19 mouse cellular contexts compared by ENCODE assay signal in genomic region chr5:65428321-65428720, GRCm38 (mm10). TPM values are rescaled to one million over a fixed set of nuclear protein-coding genes. Genes with fewer than 3 reads are reported as not detected.
DNase-seq lines count a peak whose midpoint lies in the region; ATAC-seq and TF ChIP-seq lines count a peak whose summit lies in the region.
"Had no signal": no experiment of that assay in that cellular context is flagged by ENCODE, and none has a peak within 500 bp of the region (broad histone marks: within the 10 kb centered on the region; RNA-seq: fewer than 3 reads in every experiment).

No protein-coding gene starts in this region.

- H3K27me3 ChIP-seq in kidney, postnatal 0 days (ENCODE audit: insufficient read depth, low read length) = no peaks in the 10 kb centered on the region
- H3K27me3 ChIP-seq in intestine, embryonic 16.5 days (replicated peaks; ENCODE audit: control insufficient read depth, insufficient read depth, low read length) = no peaks in the 10 kb centered on the region
- H3K27me3 ChIP-seq in small intestine, adult 2 months (ENCODE audit: control insufficient read depth, insufficient read depth, low read length) = no peaks in the 10 kb centered on the region
- H3K27me3 ChIP-seq: CH12.LX; embryonic facial prominence, embryonic 13.5 days; midbrain, embryonic 15.5 days; neural tube, embryonic 12.5 days had no signal

- ATAC-seq in kidney, postnatal 0 days (replicated peaks; ENCODE audit: low FRiP score, low read depth) = peak; percentile 34; the same call in 1 of the 2 replicates
- ATAC-seq in intestine, embryonic 16.5 days = peak; percentile 12; the same call in 1 of the 2 replicates
- ATAC-seq: forebrain, embryonic 14.5 days; midbrain, embryonic 15.5 days had no signal

- no peak overlapping the region for H3K9ac ChIP-seq in kidney, postnatal 0 days (ENCODE audit: low read depth, low read length)
- H3K9ac ChIP-seq in intestine, embryonic 16.5 days (ENCODE audit: low read depth, low read length) = no peak overlapping the region
- H3K9ac ChIP-seq: embryonic facial prominence, embryonic 13.5 days; midbrain, embryonic 15.5 days; neural tube, embryonic 12.5 days had no signal

- WGBS in kidney, postnatal 0 days = 55% methylated on average over 4 of the region's 4 CpGs
- WGBS in intestine, embryonic 16.5 days = 46% methylated on average over 4 of the region's 4 CpGs
- 21% methylated on average over 4 of the region's 4 CpGs for WGBS in small intestine, adult 2 months

- H3K4me3 ChIP-seq in kidney, postnatal 0 days (replicated peaks; ENCODE audit: low read depth, low read length) = no peak overlapping the region
- H3K4me3 ChIP-seq in intestine, embryonic 16.5 days (ENCODE audit: low read length) = no peak overlapping the region
- no peak overlapping the region for H3K4me3 ChIP-seq in small intestine, adult 2 months (ENCODE audit: low read depth, low read length)
- H3K4me3 ChIP-seq: embryonic facial prominence, embryonic 13.5 days; gastrocnemius, adult 2 months; heart, adult 2 months; midbrain, embryonic 15.5 days; neural tube, embryonic 12.5 days had no signal

- H3K9me3 ChIP-seq in kidney, postnatal 0 days (replicated peaks; ENCODE audit: low read length) = no peaks in the 10 kb centered on the region
- no peaks in the 10 kb centered on the region for H3K9me3 ChIP-seq in intestine, embryonic 16.5 days (ENCODE audit: control insufficient read depth, low read length)
- H3K9me3 ChIP-seq: embryonic facial prominence, embryonic 13.5 days; midbrain, embryonic 15.5 days; neural tube, embryonic 12.5 days had no signal

- no peak for DNase-seq in kidney, postnatal 0 days (ENCODE audit: low spot score)
- DNase-seq in kidney, postnatal 10 days = no peak
- peak; percentile 89 for DNase-seq in R1 (ENCODE audit: low read depth, low spot score)
- no peak for DNase-seq in cerebellum, postnatal 25 days
- no peak for DNase-seq in testis, postnatal 14 days (ENCODE audit: low spot score)
- DNase-seq: adrenal gland, postnatal 14 days; cerebellum, adult 9-11 months; gastrocnemius, adult 2 months; heart, adult 2 months; liver; thymus, adult 2 months had no signal

- TF ChIP-seq CTCF in kidney, postnatal 0 days (IDR thresholded peaks at IDR 0.05; ENCODE audit: low read depth) = no peak
- TF ChIP-seq CTCF in small intestine, adult 2 months (IDR thresholded peaks at IDR 0.05; ENCODE audit: extremely low read depth, insufficient read length, insufficient replicate concordance, low read depth, low read length) = no peak

- H3K4me1 ChIP-seq in kidney, postnatal 0 days (replicated peaks; ENCODE audit: insufficient read depth, low read length) = no peaks in the 10 kb centered on the region
- peaks cover 13% of the 10 kb centered on the region; the same call in 1 of the 2 replicates for H3K4me1 ChIP-seq in intestine, embryonic 16.5 days (ENCODE audit: control insufficient read depth, insufficient read depth, low read length)
- H3K4me1 ChIP-seq in small intestine, adult 2 months (ENCODE audit: control insufficient read depth, insufficient read depth, insufficient read length, low read length) = peaks cover 38% of the 10 kb centered on the region
- H3K4me1 ChIP-seq: embryonic facial prominence, embryonic 13.5 days; neural tube, embryonic 12.5 days had no signal

- no peak overlapping the region for H3K27ac ChIP-seq in kidney, postnatal 0 days
- H3K27ac ChIP-seq in intestine, embryonic 16.5 days (ENCODE audit: low read length) = peak overlapping the region; percentile 65
- H3K27ac ChIP-seq in small intestine, adult 2 months (ENCODE audit: insufficient read depth, low read depth, low read length) = peak overlapping the region; percentile 62
- H3K27ac ChIP-seq: embryonic facial prominence, embryonic 13.5 days; gastrocnemius, adult 2 months; heart, adult 2 months; macrophage; midbrain, embryonic 15.5 days; neural tube, embryonic 12.5 days had no signal

- TF ChIP-seq POLR2A in small intestine, adult 2 months (IDR thresholded peaks at IDR 0.05; ENCODE audit: low read depth, low read length) = no peak

- H3K4me2 ChIP-seq in kidney, postnatal 0 days (ENCODE audit: low read length) = no peak overlapping the region
- 0 out of 2 replicates have a peak overlapping the region, but pooled peaks have one; percentile 16 for H3K4me2 ChIP-seq in intestine, embryonic 16.5 days (ENCODE audit: low read depth, low read length)
- H3K4me2 ChIP-seq: embryonic facial prominence, embryonic 13.5 days; midbrain, embryonic 15.5 days; neural tube, embryonic 12.5 days had no signal

- H3K36me3 ChIP-seq in kidney, postnatal 0 days (ENCODE audit: insufficient read depth, low read length) = 0 out of 2 replicates have a peak, but pooled peaks cover 6% of the 10 kb centered on the region
- H3K36me3 ChIP-seq in intestine, embryonic 16.5 days (ENCODE audit: control insufficient read depth, insufficient read depth, low read length) = no peaks in the 10 kb centered on the region
- peaks cover 13% of the 10 kb centered on the region for H3K36me3 ChIP-seq in small intestine, adult 2 months (ENCODE audit: control insufficient read depth, insufficient read depth, low read length)

RNA-seq across cellular contexts. Expression of gene Ugdh, which starts 7.4 kb away (rescaled TPM):
- polyA plus RNA-seq in kidney, postnatal 0 days (2015; fragmentation: Nextera tagmentation; extraction: Ambion mirVana) = 94.5 and 103 TPM in 2 replicates
- polyA plus RNA-seq in intestine, embryonic 16.5 days (2015; fragmentation: Nextera tagmentation; extraction: Ambion mirVana) = 266 and 271 TPM in 2 replicates
- polyA plus RNA-seq in small intestine, adult 2 months (2012; rRNA removed) = 32.0 and 33.2 TPM in 2 replicates

RNA-seq across cellular contexts. Expression of gene Lias, which starts 37.0 kb away (rescaled TPM):
- polyA plus RNA-seq in kidney, postnatal 0 days (2015; fragmentation: Nextera tagmentation; extraction: Ambion mirVana) = 66.7 and 67.3 TPM in 2 replicates
- 49.2 and 56.4 TPM in 2 replicates for polyA plus RNA-seq in intestine, embryonic 16.5 days (2015; fragmentation: Nextera tagmentation; extraction: Ambion mirVana)
- 3.6 and 8.4 TPM in 2 replicates for polyA plus RNA-seq in small intestine, adult 2 months (2012; rRNA removed)

RNA-seq across cellular contexts. Expression of gene Rpl9, which starts 37.1 kb away (rescaled TPM):
- 1,132 and 1,215 TPM in 2 replicates for polyA plus RNA-seq in kidney, postnatal 0 days (2015; fragmentation: Nextera tagmentation; extraction: Ambion mirVana)
- 937 and 1,015 TPM in 2 replicates for polyA plus RNA-seq in intestine, embryonic 16.5 days (2015; fragmentation: Nextera tagmentation; extraction: Ambion mirVana)
- polyA plus RNA-seq in small intestine, adult 2 months (2012; rRNA removed) = 62.6 and 64.6 TPM in 2 replicates

Comparison
In these comparisons a context has a peak if more than half of its experiments do, and no peak if none do; other contexts are left out.
1. RNA of gene Rpl9, which starts 37.1 kb away (polyA plus RNA-seq): 1,132 to 1,215 TPM in kidney, postnatal 0 days and 937 to 1,015 TPM in intestine, embryonic 16.5 days; 62.6 to 64.6 TPM in small intestine, adult 2 months; every median in the first group is over 10 times any median in the second.